Mouse (Mus musculus): ENCODE results near the gene Adgrb3.
"Not testable (repeated sequence)": the region's sequence is repeated elsewhere in the genome, so short reads cannot be mapped to it uniquely, and the experiment has no call there.

The Adgrb3 gene

GRCm38 (mm10) chr1:25744736-25745135 is 84.8 kb downstream of the Adgrb3 start:
- DNase-seq (ENCODE audit: low spot score) = no peak

GRCm38 (mm10) chr1:25729844-25730243 is 99.7 kb downstream of the Adgrb3 start:
- no peak for DNase-seq (ENCODE audit: low spot score)

DNA sequence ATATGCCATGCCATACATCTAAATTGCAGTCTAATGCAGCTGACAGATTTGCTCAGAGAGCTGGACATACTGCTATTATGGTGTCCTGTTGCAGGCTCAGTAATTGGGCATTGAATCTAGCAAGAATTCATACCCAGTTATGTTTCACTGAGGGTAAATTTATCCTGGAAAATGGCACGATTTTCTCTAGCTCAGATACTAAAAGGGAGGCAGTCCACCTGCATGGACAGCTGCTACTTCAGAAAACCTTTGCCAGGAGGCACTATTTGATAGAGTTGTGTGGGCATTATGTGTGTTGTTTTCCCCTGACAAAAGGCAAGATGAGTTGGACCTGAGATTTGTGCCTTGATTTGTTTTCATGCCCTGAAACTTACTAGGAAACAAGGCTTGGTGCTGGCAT is 118.0 kb downstream of the Adgrb3 start:
- no peak for DNase-seq (ENCODE audit: low spot score)

DNA sequence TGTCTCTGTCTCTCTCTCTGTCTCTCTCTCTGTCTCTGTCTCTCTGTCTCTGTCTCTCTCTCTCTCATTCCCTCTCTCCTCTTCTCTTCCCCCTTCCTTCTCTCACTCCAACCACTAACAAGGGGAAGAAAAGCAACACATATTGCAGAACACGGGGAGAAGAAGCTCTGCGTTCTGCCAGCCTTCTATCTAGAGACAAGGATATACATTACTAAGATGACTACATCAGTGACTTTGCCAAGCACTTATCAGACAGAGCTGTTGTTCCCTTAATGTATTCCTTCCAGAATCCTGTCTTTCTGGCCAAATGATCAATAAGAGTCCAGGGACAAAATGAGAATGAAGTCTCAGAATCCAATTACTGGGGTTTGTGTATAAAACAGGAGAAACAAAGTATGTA is 123.2 kb downstream of the Adgrb3 start:
- DNase-seq (ENCODE audit: low spot score) = no peak

DNA sequence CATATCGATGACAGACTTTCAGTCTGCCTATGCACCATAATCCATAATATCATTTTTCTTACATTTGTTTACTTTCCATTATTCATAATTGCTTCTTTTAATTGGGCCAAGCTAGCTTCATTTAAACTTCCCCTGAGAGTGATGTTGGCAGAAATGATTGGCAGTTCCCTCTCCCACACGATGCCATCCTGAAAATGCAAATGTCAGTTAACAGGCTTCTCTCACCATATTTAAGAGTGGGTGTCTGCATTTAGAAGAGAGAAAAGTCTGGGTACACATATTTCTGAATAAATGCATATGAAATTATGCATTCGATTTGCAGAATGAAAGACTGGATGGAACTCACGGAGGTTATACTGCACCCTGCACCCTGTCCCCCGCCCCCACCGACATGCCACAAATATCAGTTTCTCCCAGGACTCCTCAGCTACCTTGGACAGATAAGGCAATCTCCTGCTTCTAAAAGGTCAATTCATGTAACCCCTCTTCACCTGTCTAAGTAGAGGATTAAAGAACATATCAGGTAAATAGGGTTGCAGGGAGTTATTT is 130.7 kb downstream of the Adgrb3 start:
- no peak for DNase-seq (ENCODE audit: low spot score)

DNA sequence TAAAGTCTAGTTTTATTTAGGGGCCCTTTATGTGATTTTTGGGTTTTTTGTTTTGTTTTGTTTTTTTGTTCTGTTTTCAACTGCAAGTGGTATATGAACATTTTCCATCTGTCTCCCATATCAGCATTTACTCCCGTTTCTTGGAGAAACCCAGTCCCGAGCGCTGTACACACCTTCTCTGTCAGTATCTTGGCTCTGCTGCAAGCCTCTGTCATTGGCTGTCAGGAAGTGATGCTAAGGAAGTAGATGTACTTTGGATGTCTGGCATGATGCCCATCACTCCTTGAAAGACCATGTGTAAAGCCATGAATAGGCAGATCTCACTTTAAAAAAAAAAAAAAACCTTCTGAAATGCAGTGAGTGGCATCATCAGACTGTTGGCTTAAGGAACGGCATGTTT is 132.3 kb downstream of the Adgrb3 start:
- no peak for DNase-seq (ENCODE audit: low spot score)

DNA sequence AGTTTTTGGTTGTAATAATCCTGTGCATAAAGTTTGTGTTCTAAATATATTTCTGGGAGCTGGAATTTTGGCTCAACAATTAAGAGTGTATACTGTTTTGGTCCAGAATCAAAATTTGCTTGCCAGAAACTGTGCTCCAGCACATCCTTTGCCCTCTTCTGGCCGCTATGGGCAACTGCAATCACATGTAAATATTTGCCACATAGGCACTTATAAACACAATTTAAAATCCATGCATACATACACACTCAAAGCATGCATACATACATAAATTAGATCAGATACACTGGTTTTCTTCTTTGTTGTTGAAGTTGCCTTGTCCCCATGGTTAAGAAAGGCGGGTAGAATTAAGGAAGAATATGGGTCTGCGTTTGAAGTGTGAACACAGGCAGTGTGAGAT is 132.7 kb downstream of the Adgrb3 start:
- no peak for DNase-seq (ENCODE audit: low spot score)

DNA sequence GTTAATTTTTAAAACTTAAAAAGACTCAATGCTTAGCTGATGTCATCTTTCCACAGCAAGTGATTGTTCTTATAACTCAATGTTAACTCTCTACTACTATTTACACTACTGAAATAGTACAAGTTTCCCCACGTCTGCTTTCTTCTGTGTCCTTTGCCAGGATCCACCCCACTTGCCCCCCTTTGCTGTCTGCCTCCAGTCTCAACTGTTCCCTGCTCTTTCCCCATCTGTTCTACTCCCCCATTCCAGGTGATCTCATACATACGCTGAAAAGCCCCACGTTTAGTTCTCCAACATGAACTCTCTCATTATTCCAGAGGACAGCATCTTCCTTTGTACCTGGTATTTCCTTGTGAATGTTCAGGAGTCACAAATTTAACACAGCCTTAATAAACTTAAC is 147.4 kb downstream of the Adgrb3 start:
- no peak for DNase-seq (ENCODE audit: low spot score)

- DNase-seq (ENCODE audit: low spot score) = no peak
These were observed 149.9 kb downstream of the Adgrb3 start for GRCm38 (mm10) chr1:25679656-25680055.

DNA sequence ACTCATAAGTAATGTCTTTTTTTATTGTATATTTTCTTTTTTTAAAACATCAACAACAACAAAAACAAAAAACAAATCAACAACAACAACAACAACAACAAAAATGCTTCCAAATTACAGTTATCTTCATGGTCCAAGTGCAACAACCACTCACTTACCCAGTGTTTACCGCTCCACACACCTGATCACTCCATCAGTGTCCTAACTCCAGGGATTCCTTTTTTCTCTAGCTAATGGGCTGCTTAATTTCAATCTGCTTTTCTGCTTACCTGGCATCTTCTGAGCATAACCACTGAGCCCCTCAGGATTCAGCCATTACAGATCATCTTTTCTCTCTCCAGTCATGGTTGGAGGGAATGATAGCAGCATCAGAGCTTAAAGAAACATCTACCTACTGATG is 176.8 kb downstream of the Adgrb3 start:
- DNase-seq (ENCODE audit: low spot score) = no peak

GRCm38 (mm10) chr1:25644256-25644655 is 185.3 kb downstream of the Adgrb3 start:
- no peak for DNase-seq (ENCODE audit: low spot score)

- no peak for DNase-seq (ENCODE audit: low spot score)
These were observed 208.0 kb downstream of the Adgrb3 start for GRCm38 (mm10) chr1:25621458-25621857.

GRCm38 (mm10) chr1:25616954-25617353 is 212.6 kb downstream of the Adgrb3 start:
- no peak for DNase-seq (ENCODE audit: low spot score)

GRCm38 (mm10) chr1:25610776-25611175 is 218.7 kb downstream of the Adgrb3 start:
- not testable (repeated sequence) for DNase-seq (ENCODE audit: low spot score)

DNA sequence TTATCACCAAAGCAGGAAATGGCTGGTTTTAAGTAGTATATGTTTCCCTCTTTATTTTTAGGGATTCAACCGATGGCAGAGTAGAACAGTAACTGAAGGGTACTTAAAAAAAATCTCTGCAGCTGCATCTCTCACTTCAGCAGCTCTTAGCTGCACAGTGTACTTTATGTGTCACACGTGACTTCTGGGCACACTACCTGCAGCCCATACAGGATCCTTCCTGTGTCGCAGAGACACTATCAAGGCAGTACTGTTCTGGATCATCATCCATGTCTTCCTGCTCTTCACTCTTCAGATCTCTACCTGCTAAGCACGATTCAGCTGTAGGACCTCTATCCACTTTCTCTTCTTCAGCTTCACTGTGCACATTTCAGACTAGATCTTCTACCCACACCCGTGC is 230.6 kb downstream of the Adgrb3 start:
- DNase-seq (ENCODE audit: low spot score) = no peak

GRCm38 (mm10) chr1:25588568-25589118 is 240.9 kb downstream of the Adgrb3 start:
- DNase-seq (ENCODE audit: low spot score) = no peak

- DNase-seq (ENCODE audit: low spot score) = no peak
These were observed 247.8 kb downstream of the Adgrb3 start for GRCm38 (mm10) chr1:25581698-25582097.

- DNase-seq (ENCODE audit: low spot score) = no peak
These were observed 251.7 kb downstream of the Adgrb3 start for GRCm38 (mm10) chr1:25577836-25578235.

GRCm38 (mm10) chr1:25576598-25576997 is 252.9 kb downstream of the Adgrb3 start:
- no peak for DNase-seq (ENCODE audit: low spot score)

DNA sequence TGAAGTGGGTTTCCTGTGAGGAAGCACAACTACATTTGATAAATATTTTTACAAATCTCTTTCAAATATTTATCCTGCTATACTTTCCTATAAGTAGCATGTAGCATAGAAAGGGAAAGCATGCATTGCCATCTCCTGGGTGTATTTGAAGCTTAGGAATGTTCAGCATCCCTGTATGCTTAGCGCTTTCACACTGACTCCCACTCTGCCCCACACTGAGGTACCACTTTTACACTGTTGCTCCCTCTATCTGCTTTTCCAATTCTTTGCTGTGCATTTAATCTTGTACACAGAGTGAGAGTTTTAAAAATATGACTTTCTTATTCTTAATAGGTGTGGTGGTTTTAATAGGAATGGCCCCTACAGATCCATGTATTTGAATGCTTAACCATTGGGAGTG is 261.4 kb downstream of the Adgrb3 start:
- DNase-seq (ENCODE audit: low spot score) = no peak

- DNase-seq (ENCODE audit: low spot score) = no peak
These were observed 283.4 kb downstream of the Adgrb3 start for GRCm38 (mm10) chr1:25546072-25546471.

DNA sequence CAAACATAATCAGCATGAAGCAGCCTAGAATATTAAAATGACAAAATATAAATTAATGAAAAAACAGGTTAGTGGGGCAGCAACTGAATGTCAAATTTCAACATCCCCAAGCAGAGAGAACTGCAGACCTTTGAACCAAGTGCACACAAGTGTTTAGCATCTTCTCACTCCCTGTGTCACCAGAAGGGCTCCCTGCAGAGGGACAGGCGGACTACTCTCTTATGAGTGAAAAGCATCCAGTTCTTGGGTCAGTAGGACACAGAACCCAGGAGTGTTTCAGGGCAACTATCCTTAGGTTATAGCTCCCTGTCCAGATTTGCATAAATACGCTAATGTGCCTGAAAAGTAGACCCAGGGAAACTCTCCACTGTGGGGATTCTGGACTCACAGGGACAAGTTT is 285.6 kb downstream of the Adgrb3 start:
- DNase-seq (ENCODE audit: low spot score) = no peak

GRCm38 (mm10) chr1:25542891-25543290 is 286.6 kb downstream of the Adgrb3 start:
- DNase-seq (ENCODE audit: low spot score) = no peak

- no peak for DNase-seq (ENCODE audit: low spot score)
These were observed 302.5 kb downstream of the Adgrb3 start for GRCm38 (mm10) chr1:25526976-25527375.
